Mouse (Mus musculus) hindbrain, postnatal 0 days (tissue): Measurements from ENCODE around the gene Ppp1r15a. TPM values are rescaled to one million over a fixed set of nuclear protein-coding genes. Genes with fewer than 3 reads are reported as not detected.

Experiments
- ATAC-seq: fragments of 200-750 bp; cut with Nextera tagmentation; 2 replicates; pipeline ENCODE4 v1.8.0; 2017; ENCODE audit warnings: mild to moderate bottlenecking, moderate TSS enrichment, moderate library complexity
- DNase-seq: peaks from one replicate; pipeline ENCODE4 v3.0.0-alpha.2; 2015; ENCODE audit warnings: low spot score
- H3K27ac ChIP-seq: fragments of 300-500 bp; sonication (generic); 2 replicates; pipeline ENCODE4 v1.5.1; 2014; ENCODE audit warnings: mild to moderate bottlenecking
- H3K27me3 ChIP-seq: fragments of 300-500 bp; sonication (generic); 2 replicates; pipeline ENCODE4 v1.6.1; 2014; ENCODE audit warnings: low read length, mixed read lengths; ENCODE audit not compliant: insufficient read depth
- H3K36me3 ChIP-seq: fragments of 300-500 bp; sonication (generic); 2 replicates; pipeline ENCODE4 v1.6.1; 2014; ENCODE audit warnings: low read length, mixed read lengths; ENCODE audit not compliant: insufficient read depth
- H3K4me1 ChIP-seq: fragments of 300-500 bp; sonication (generic); 2 replicates; pipeline ENCODE4 v1.6.1; 2014; ENCODE audit warnings: antibody characterized with exemption, low read length, mixed read lengths; ENCODE audit not compliant: insufficient read depth
- H3K4me2 ChIP-seq: fragments of 300-500 bp; sonication (generic); 2 replicates; pipeline ENCODE4 v1.6.1; 2014; ENCODE audit warnings: low read depth, mild to moderate bottlenecking, low read length, moderate library complexity, mixed read lengths
- H3K4me3 ChIP-seq: fragments of 300-500 bp; sonication (generic); 2 replicates; pipeline ENCODE4 v1.5.1; 2014; ENCODE audit warnings: low read length
- H3K9ac ChIP-seq: fragments of 300-500 bp; sonication (generic); replicated peaks from 2 replicates; pipeline ENCODE4 v1.6.1; 2014; ENCODE audit warnings: mild to moderate bottlenecking, low read length, moderate library complexity, mixed read lengths
- H3K9me3 ChIP-seq: fragments of 300-500 bp; sonication (generic); 2 replicates; pipeline ENCODE4 v1.6.1; 2016; ENCODE audit warnings: low read length, mixed read lengths
- CTCF ChIP-seq: IDR thresholded peaks from 2 replicates; pipeline ENCODE4 v1.5.1; 2016; ENCODE audit warnings: antibody characterized with exemption, control low read depth, low read depth
- whole genome bisulfite sequencing: fragments of 180-500 bp; shearing (Covaris S2); extraction: QIAGEN DNeasy Blood & Tissue Kit; methylation state at CpG from one replicate; pipeline ENCODE4 v1.1.7; 2014; 5-methylcytosine and 5-hydroxymethylcytosine counted together
- polyA plus RNA-seq: library from polyadenylated mRNA; unstranded; fragments of >200 nt; fragmentation: Nextera tagmentation; extraction: Ambion mirVana; gene quantifications from 2 replicates; pipeline ENCODE4 v1.2.1, GENCODE M21; 2015
- total RNA-seq: library from RNA; depleted of rRNA; stranded (reverse); fragments of >200 nt; gene quantifications from 2 replicates; pipeline ENCODE4 v1.2.3, GENCODE M21; 2014

Gene Ppp1r15a
- total and polyA plus RNA-seq, 2 experiments from 2014 or later: 19.2 to 25.4 TPM

DNA sequence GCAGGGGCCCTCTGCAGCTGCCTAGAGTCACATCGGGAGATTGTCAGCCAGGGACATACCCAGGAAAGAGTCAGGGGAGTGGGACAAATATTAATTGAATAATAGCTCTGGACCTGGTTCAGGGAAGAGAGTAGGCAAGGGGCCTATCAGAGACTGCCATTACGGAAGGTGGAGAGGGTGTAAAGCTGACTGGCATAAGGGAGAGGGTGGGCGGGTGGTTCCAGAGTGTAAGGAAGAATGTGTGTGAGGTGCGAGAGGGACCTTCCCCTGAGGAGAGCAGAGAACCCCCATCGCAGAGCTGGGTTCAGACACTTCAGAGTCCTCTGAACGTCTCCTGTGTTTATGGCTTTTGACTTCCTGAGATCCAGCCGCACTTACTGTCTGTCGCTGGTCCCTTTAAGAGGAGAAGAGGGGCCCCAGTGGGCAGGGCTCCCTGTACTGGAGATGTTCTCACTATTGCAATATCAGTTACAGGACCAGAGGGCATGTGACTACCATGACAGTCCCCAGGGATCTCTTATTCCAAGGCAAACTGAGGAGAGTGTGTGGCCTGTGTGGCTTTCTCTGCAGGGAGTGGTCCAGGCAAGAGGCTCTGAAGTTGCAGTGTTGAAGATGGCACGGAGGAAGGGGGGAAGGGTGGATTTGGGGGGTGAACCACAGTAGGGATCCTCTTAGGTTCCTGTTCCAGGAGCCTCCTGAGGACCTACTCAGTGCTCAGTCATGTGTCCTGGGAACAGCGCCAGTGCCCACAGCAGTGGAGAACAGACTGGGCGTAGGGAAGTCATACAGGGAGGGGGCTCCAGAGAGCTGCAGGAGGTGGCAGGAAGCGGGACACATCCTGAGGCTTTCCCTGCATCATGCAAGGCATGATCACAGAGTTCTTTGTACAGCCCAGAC is 35.8 kb upstream of the Ppp1r15a start:
- Histone ChIP-seq H3K36me3 (no peaks in the 10 kb centered on the region), H3K4me1 (no peaks in the 10 kb centered on the region), H3K27ac (no peak overlapping the region), H3K9me3 (no peaks in the 10 kb centered on the region), H3K4me3 (no peak overlapping the region), H3K9ac (no peak overlapping the region), H3K4me2 (no peak overlapping the region; the same call in 1 of the 2 replicates), H3K27me3 (no peaks in the 10 kb centered on the region)
- DNase-seq (no peak), ATAC-seq (no peak)
- TF ChIP-seq CTCF: no peak
- WGBS: 54% methylated on average over 12 of the region's 12 CpGs

GRCm38 (mm10) chr7:45560843-45561623 is 35.0 kb upstream of the Ppp1r15a start:
- DNase-seq: peak; percentile 84
- peak; percentile 95 for TF ChIP-seq CTCF

DNA sequence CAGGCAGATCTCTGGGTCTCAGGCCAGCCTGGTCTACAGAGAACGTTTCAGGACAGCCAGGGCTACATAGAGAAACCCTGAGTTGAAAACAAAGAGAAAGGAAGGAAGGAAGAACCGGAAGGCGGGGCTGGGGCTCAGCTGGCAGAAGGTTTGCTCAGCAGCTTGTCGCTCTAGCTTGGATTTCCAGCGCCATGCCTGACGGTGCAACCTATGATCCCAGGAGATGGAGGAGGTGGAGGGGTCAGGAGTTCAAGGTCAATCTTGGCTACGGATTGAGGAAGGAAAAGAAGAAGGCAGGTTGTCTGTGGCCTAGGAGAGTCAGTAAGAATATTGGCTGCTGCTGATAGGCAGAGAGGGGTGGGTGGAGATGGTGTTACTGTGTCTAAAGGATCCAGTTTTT is 34.2 kb upstream of the Ppp1r15a start:
- ATAC-seq (no peak), DNase-seq (no peak)
- 81% methylated on average over 7 of the region's 7 CpGs for WGBS
- Histone ChIP-seq H3K9me3 (no peaks in the 10 kb centered on the region), H3K36me3 (no peaks in the 10 kb centered on the region), H3K27me3 (no peaks in the 10 kb centered on the region), H3K4me3 (no peak overlapping the region), H3K4me2 (no peak overlapping the region), H3K4me1 (no peaks in the 10 kb centered on the region), H3K27ac (no peak overlapping the region), H3K9ac (no peak overlapping the region)
- no peak for TF ChIP-seq CTCF

More at GRCm38 (mm10) chr7:45560843-45561623, 35.0 kb upstream of the Ppp1r15a start:
- Histone ChIP-seq H3K27ac (no peak overlapping the region), H3K4me2 (peak overlapping the region; percentile 27; the same call in 1 of the 2 replicates), H3K36me3 (no peaks in the 10 kb centered on the region), H3K9ac (no peak overlapping the region), H3K27me3 (no peaks in the 10 kb centered on the region), H3K4me1 (no peaks in the 10 kb centered on the region), H3K4me3 (no peak overlapping the region), H3K9me3 (no peaks in the 10 kb centered on the region)
- 24% methylated on average over 17 of the region's 17 CpGs for WGBS
- ATAC-seq: peak; percentile 72; the same call in 1 of the 2 replicates

DNA sequence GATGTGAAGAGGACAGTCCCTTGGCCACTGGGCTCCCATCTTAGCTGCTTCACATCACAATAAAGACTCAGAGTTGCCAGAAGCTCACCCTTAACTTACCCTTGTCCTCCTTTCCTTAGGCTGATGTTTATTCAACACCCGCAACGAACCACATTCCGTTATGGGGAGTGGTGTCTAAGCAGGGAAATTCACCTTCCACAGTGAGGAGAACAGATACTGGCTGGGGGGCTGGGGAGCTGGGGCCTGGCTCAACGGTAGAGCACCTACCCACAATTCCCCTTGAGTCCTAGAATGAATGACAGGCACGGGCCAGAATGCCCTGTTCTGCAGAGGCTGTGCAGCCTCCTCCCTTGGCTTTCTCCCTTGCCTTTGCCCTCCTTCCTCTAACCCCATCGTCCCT is 32.8 kb upstream of the Ppp1r15a start:
- DNase-seq: no peak
- Histone ChIP-seq H3K27me3 (no peaks in the 10 kb centered on the region), H3K36me3 (no peaks in the 10 kb centered on the region), H3K4me3 (no peak overlapping the region), H3K27ac (no peak overlapping the region), H3K4me2 (no peak overlapping the region), H3K9me3 (no peaks in the 10 kb centered on the region), H3K4me1 (no peaks in the 10 kb centered on the region), H3K9ac (no peak overlapping the region)
- TF ChIP-seq CTCF: no peak
- no peak for ATAC-seq
- 57% methylated on average over 6 of the region's 6 CpGs for WGBS

DNA sequence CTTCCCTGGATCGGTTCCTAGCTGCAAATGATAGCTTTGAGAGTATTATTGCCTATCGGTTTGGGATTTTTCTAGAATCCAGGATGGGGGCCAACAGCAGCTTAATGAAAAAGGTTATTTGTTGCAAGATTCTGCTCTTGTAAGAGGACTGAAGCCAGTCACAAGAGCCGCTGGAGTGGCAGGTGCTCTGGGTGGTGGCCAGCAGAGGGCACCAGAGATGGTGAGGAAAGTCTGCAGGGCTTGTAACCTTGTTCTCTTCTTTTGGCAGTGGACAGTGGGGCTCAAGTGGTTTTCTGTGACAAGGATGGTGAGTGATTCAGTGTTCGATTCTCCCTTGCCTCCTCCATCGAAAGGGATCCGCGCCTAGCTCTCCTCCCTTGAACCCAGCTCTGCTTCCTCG is 29.7 kb upstream of the Ppp1r15a start:
- H3K4me1 ChIP-seq: no peaks in the 10 kb centered on the region
- H3K36me3 ChIP-seq: no peaks in the 10 kb centered on the region
- ATAC-seq (peak; percentile 62; the same call in 1 of the 2 replicates), DNase-seq (peak; percentile 78)
- H3K9me3 ChIP-seq: no peaks in the 10 kb centered on the region
- peak; percentile 83 for TF ChIP-seq CTCF
- H3K4me3 ChIP-seq: no peak overlapping the region
- H3K27me3 ChIP-seq: no peaks in the 10 kb centered on the region
- no peak overlapping the region for H3K27ac ChIP-seq
- 22% methylated on average over 8 of the region's 8 CpGs for WGBS
- no peak overlapping the region for H3K4me2 ChIP-seq
- H3K9ac ChIP-seq: no peak overlapping the region

DNA sequence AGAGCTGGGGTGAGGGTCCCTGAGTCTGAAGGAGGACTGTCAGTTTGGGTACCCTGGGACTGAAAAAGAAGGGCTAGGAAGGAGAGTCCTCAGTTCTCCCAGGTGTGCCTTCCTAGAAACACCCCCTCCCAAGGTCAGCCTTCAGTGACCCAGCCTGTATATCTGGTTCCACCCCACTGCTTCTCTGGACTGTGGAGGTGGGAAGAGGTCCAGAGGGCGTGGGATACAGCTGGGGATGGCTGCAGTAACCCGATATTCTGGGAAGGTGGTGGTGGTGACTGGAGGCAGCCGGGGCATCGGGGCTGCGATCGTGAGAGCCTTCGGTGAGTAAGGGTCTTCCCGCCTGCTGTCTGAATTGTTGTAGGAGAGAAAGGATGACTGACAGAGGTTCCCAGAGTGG is 28.7 kb upstream of the Ppp1r15a start, which contains the start of gene Hsd17b14:
Gene Hsd17b14 (plus strand): TSS at position 150 of the 400 bp plus-strand sequence.
- no peak for DNase-seq

More for the DNA sequence above, 28.7 kb upstream of the Ppp1r15a start, which contains the start of gene Hsd17b14:
- ATAC-seq: no peak
- Histone ChIP-seq H3K27me3 (no peaks in the 10 kb centered on the region), H3K36me3 (no peaks in the 10 kb centered on the region), H3K9me3 (no peaks in the 10 kb centered on the region), H3K4me3 (no peak within 1 kb of the TSS), H3K9ac (no peak within 1 kb of the TSS), H3K4me2 (no peak within 1 kb of the TSS), H3K27ac (no peak within 1 kb of the TSS), H3K4me1 (no peaks in the 10 kb centered on the region)
- no peak for TF ChIP-seq CTCF
- WGBS: 37% methylated on average over 8 of the region's 8 CpGs
